Mouse (Mus musculus): ENCODE measurements around the gene Maml3. TPM values are rescaled to one million over a fixed set of nuclear protein-coding genes. Genes with fewer than 3 reads are reported as not detected.

Gene Maml3
- total RNA-seq, 2 experiments from 2014 or later: 7.8 TPM

DNA sequence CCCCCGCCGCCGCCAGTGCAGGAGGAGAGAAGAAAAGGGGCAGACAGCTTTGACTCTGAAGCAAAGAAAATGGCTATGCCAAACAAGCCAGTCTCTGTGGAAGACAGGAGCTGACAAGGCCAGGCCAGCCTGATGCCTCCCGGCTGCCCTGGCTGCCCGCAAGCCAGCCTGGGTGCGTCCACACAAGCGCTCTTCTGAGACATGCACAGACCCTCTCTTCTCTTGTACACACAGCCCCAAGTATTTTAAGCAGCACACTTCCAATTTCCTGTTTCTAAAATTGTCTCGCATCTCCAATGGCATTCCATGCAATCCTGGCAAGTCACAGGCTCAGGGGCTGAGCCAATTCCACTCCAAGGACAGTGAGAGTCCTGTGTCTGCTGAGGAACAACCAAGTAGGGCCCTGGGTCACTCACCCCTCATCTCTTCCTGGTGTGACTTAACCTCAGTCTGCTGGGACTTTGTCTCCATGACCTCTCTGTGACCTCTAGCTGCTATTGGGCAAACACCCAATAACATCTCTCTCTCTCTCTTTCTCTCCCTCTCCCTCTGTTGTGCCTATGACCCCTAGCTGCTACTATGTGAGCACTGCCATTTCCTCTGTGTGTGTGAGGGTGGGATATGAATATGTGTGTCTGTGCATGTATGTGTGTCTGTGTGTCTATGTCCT lies 354.9 kb downstream of the Maml3 start:
- no peak for DNase-seq (ENCODE audit: low spot score in 2 of 2)

GRCm38 (mm10) chr3:51749421-51749811 lies 355.5 kb downstream of the Maml3 start:
- DNase-seq (ENCODE audit: low spot score in 2 of 2): no peak

GRCm38 (mm10) chr3:51748436-51749376 lies 356.2 kb downstream of the Maml3 start:
- DNase-seq (ENCODE audit: low spot score in 2 of 2): no peak

DNA sequence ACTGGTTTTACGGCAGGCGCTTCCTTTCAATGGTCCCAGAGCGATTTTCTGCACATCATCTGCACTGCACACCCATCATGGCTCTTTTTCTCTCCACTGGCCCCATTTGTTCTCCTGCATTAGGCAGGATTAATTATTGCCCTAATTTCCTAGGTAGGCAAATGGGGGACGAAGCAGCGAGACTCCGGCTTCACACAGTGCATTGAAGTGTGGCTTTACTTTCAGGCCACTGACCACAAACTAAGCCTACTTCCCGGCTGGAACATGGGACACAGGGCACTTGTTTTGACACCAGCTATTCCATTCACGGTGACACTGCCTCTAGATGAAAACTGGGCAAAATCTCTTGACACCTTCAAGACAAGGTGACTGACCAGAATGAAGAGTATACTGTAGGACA lies 358.1 kb downstream of the Maml3 start:
- DNase-seq (ENCODE audit: low spot score in 2 of 2): no peak

DNA sequence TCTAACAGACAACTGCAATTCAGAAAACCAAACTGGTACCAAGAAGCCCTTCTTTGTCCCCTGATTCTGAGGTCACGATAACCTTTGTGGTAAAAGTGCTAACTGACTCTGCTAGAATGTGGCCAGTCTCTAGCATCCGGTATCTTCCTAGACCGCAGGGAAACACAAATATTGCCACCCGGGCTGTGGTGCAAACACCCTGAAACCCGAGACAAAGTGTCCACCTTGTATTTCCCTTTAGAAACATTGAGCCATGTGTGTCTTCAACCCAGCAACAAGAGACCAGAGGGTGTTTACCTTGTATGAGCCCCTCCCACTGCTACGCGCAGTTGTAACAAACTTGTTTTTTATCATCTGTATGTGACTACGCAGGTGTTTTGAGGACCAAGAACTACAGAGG lies 359.7 kb downstream of the Maml3 start:
- no peak for DNase-seq (ENCODE audit: low spot score in 2 of 2)

- DNase-seq (ENCODE audit: low spot score in 2 of 2): no peak
Measured at GRCm38 (mm10) chr3:51744339-51744759, 360.5 kb downstream of the Maml3 start.

GRCm38 (mm10) chr3:51742405-51742804 lies 362.5 kb downstream of the Maml3 start:
- DNase-seq (ENCODE audit: low spot score in 2 of 2): no peak

- no peak for DNase-seq (ENCODE audit: low spot score in 2 of 2)
Measured at GRCm38 (mm10) chr3:51741824-51742223, 363.1 kb downstream of the Maml3 start.

DNA sequence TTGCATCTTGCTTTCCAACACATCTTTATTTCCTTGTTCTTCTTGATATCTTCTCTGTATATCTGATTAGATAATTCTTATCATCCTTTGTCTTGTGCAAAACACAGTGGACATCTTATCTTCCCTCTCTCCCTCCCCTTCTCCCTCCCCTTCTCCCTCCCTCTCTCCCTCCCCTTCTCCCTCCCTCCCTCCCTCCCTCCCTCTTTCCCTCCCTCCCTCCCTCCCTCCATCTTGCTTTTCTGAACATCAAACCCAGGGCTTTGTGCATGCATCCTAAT lies 365.1 kb downstream of the Maml3 start:
- no peak for DNase-seq (ENCODE audit: low spot score in 2 of 2)

- DNase-seq (ENCODE audit: low spot score in 2 of 2): no peak
Measured at GRCm38 (mm10) chr3:51739049-51739834, 365.6 kb downstream of the Maml3 start.

DNA sequence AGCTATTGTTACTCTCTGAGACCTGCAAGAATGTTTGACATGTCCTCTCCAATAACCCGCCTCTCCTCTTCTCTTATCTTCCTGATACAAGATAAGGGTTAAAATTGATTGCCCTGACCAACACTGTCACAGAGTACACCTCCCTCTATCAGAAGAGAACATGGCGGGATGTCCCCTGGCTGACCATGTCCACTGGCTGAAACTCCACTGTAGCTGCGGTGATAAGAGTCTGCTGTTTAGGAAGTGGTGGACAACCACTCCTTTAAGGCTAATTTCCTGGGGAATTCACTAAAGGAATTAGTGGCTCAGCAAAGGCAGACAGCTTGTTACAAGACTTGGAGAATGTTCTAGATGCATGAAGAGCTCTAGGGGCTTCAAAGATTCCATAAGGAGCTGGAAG lies 371.2 kb downstream of the Maml3 start:
- no peak for DNase-seq (ENCODE audit: low spot score in 2 of 2)

DNA sequence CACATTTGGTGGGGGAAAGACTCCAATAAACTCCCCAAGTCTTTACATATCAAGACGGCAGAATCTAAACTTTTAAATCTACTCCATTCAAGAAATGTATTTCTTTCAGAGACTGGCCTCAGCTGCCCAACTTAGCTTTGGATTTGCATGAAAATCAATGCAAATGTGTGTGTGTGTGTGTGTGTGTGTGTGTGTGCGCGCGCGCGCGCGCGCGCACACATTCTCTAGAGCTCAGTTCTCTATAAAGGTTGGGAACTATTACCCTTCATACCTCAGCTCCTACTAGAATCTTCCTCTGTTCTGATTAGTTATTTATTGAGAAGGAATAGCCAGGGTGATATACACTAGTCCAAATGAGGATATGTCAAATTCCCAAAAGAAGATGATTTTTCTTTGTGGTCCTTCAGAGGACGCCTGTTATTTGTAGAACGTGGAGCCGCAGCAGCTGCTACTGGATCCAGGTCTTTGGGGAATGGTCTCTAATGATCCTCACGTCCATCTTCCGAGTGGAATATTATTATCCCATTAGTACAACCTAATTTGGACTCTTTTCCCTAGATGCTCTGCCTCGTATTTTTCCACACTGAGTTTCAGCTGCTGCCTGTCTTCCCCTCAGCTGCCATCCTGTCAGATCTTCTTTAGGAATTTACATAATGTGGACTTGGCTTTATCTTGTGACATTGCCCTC lies 372.8 kb downstream of the Maml3 start:
- DNase-seq (ENCODE audit: low spot score in 2 of 2): no peak

DNA sequence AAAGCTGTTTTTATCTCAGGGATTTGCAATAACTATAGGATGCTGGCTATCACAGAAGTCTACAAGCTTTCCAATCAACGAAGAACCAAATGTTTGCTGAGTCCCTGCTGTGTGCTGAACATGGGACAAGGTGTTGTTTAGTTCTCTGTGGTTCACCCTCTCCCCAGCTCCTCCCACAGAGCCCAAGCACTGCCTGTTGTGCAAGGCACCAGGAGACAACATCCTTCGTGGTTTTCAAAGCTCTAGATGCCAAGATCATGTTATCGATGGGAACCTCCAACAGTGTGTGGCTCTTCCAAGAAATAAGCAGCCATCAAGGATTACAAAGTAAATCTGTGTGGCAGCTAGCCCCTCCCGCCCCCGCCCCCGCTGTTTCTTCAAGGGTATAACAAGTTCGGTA lies 374.2 kb downstream of the Maml3 start:
- DNase-seq (ENCODE audit: low spot score in 2 of 2): no peak

DNA sequence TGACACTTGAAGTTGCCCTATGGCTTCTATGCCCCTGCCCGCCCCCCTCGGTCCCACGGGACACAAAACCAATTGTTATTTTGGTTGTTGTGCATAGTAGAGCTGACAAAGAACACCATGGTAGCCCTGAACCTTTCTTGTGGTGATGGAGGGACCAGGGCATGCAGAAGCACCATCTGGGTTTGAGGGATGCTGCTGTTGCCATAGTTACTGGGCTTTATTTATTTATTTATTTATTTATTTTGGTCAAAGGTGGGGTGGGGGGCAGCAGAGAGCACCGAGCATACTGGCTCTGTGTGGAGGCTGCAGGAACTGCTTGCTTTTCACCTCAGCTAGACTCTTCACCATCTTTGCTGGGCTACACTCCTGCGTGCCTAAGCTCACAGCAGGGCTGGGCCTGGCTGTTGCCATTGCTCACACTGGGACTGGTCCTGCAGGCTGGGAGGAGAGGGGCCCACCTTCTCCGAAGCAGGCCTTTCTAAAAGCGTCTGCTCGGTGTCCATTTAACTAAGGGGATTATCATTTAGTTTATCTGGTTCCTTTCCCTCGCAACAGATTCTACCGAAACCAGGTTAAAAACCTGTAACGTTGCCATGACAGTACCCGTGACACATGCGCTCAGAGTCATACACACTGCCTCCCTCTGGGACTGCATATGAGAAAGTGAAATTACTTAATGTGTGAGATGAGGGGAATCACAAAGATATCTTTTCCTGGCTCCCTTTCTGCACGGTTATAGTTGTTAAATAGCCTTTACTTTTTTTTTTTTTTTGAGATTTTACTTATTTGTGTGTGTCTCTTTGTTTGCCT lies 375.6 kb downstream of the Maml3 start:
- DNase-seq (ENCODE audit: low spot score in 2 of 2): no peak

DNA sequence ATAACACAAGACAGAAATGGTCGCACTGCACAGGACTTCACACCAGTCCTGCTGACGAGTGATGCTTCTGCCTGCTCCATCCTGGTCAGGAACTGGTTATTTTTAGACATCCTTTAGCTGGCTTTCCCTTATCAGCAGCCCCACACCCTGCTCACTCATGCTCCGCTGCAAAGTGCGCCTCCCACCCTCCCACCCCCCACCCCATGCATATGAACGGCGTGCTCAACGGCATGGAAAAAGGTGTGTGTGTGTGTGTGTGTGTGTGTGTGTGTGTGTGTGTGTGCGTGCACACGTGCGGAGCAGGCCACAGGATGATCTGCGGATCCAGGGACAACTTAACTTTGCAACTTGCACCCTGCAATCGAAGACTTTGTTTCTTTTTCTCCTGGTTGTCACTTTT lies 376.4 kb downstream of the Maml3 start:
- DNase-seq (ENCODE audit: low spot score in 2 of 2): no peak

- DNase-seq (ENCODE audit: low spot score in 2 of 2): peak in 1 of 2 experiments; percentile 36
Measured at GRCm38 (mm10) chr3:51727968-51728367, 376.9 kb downstream of the Maml3 start.

- DNase-seq (ENCODE audit: low spot score in 2 of 2): no peak
Measured at GRCm38 (mm10) chr3:51727487-51727886, 377.4 kb downstream of the Maml3 start.

- no peak for DNase-seq (ENCODE audit: low spot score in 2 of 2)
Measured at GRCm38 (mm10) chr3:51726257-51726656, 378.6 kb downstream of the Maml3 start.

DNA sequence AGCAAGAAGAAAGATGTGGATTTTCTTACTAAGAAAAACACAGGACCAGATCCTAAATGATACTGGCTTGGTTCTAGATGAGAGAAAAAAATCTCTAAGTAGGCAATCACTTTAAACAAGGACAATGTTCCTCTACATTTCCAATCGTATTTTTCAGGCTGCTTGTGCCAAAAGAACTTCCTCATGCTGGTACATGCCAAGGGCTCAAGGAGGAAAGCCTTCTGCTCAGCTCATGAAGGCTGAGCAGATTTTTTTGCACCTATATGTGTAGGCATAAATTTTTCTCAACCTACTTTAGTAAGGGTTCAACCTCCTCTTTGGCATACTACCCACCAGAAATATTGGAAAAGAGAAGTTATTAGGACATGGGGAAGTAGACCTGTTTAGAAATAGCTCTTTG lies 384.9 kb downstream of the Maml3 start:
- no peak for DNase-seq (ENCODE audit: low spot score in 2 of 2)

GRCm38 (mm10) chr3:51719373-51719772 lies 385.5 kb downstream of the Maml3 start:
- no peak for DNase-seq (ENCODE audit: low spot score in 2 of 2)

DNA sequence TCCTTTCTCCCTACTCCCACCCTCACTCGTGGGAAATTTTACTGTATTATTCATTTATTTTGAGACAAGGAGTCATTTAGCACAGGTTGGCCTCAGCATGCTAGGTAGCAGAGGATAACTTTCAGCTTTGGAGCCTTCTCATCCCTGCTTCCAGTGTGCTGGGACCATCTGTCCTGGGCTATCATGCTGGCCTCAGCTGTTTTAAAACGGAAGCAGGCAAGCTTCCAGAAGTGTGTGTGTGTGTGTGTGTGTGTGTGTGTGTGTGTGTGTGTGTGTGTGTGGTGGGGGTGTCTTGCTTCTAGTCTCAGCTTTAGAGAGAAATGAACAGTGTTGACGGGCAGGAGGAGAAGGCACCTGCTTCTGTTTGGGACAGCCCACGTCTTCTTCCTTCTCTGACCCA lies 387.0 kb downstream of the Maml3 start:
- DNase-seq (ENCODE audit: low spot score in 2 of 2): no peak
